Mouse (Mus musculus) thymus, adult 18-20 months (tissue): ENCODE results near the gene Snx30.
A peak's percentile ranks its signal among the peaks of the same experiment; 100 is the strongest.

ENCODE experiments used
- DNase-seq, 2 experiments: peaks; one replicate each; pipeline ENCODE4 v3.0.0; 2022; ENCODE audit warnings: mixed read lengths in 2 of 2

Snx30 gene

DNA sequence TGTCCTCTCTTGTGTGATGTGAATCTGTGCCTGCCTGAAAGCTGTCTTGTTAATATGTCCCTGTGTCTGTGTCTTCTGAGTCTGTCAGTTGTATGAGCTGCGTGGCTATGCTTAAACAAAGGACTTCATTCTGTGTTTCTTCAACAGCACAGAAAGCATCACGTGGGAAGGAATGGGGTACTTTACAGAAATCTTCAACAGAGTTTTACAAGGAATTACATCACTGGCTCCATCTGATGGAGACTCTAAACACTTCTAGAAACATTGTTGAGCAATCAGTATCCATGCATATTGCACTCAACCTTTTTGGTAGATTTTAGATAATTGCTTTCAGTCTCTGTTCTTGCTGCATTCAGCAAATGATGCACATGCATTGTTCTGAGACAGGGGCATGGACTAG is 71.4 kb downstream of the Snx30 start:
- DNase-seq: no peak

DNA sequence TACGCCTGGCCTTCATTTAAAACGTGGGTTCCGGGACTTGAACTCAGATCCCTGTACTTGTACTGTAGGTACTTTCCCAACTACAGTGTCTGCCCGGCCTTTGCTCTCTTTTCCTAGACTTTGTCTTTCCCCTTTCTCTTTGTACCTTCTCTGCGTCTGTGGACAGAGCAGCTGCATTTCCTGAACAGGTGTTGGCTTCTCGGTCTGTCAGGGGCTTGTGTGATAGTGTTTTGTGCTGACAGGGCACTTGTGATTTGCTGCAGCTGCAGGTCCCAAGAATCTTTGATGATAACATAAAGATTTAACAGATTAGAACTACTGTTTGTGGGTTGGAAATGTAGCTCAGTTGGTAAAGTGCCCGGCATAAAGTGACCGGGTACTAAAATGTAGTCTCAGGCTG is 73.0 kb downstream of the Snx30 start:
- DNase-seq: peak; percentile 31 to 62

DNA sequence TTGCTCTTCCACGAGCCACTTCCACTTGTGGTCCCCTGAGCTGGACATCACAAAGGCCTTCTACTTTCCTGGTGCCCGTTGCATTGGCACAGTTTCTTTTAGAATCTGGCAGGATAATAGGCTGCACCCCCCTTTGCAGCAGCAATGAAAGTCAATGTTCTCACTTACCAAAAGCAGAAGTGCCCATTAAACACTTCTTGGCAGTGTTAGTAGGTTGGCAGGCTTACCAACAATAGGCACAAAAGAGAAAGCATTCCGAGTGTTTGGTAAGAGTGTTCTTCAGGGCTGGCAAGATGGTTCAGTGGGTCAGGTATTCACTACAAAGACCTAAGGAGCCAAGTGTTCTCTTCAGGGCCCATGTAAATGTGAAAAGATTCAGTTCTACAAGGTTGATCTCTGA is 73.8 kb downstream of the Snx30 start:
- DNase-seq: no peak

DNA sequence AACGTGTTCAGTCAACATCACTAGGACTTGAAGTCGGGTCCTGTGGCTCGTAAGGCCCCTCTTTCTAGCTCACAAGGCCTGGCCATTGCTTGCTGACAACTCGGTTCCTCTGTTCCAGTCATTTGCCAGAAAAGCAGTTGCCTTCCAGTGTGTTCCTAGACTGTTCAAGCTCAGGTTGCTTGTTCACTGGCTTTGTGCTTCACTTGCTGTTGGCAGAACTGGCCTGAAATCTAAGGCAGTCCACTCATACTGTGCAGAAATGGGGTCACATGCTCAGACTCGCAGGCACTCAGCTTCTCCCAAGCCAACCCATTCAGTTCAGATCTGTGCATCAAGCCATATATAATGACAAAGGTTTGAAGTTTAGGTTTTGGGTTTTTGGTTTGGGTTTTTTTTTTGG is 75.1 kb downstream of the Snx30 start:
- DNase-seq: no peak

DNA sequence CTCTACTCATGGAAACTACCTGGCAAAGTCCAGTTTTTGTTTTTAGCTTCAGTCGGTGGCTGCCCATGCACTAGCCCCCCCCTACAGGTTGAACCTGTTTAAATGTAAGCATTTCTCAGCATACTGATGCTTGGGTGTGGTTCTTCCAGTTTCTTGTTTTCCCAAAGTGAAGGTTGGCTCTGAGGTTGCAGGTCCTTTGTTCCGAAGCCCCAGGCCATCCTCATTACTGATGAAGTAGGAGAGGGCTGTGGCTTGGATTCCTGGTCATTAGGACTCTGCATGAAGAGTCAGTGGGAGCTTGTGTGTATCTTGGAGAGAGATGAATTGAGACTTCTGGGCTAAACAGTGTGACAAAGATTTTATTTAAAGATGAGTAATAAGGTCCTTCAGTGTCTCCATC is 75.6 kb downstream of the Snx30 start:
- no peak for DNase-seq

DNA sequence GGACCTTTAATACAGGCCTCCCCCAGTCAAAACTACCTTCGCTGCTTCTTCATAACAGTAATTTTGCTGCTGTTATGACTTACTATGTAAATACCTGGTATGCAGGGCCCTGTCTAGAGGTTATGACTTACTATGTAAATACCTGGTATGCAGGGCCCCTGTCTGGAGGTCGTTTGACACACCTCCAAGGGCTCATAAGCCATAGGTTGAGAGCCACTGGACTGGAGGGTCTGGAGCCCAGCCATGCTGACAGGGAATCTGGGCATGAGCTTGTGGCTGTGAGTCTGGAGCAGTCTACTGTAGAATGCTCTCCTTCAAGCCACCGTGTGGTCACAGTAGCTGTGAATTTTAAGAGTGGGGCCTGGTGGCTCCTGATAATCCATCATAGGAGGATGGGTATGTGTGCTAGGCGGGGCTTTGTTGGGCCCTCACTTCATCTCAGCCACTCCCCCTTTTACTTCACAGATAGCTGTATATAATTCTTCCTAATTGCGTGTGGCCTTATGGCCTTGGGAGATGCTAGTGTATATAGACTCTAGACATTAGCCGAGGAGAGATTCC is 78.6 kb downstream of the Snx30 start:
- no peak for DNase-seq

DNA sequence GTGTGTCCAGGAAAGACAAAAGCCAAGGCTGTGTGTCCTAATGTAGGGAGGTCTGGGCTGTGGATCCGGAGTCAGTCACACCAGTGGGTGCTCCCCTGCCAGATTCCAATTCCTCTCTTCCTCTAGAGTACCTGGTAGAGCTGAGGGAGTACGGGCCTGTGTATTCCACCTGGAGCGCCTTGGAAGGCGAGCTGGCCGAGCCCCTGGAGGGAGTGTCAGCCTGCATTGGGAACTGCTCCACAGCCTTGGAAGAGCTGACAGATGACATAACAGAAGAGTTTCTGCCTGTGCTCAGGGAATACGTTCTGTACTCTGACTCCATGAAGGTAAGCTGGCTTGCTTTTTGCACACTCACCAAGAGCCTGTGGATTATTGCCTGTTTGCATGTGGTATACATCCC is 80.6 kb downstream of the Snx30 start:
- DNase-seq: no peak

DNA sequence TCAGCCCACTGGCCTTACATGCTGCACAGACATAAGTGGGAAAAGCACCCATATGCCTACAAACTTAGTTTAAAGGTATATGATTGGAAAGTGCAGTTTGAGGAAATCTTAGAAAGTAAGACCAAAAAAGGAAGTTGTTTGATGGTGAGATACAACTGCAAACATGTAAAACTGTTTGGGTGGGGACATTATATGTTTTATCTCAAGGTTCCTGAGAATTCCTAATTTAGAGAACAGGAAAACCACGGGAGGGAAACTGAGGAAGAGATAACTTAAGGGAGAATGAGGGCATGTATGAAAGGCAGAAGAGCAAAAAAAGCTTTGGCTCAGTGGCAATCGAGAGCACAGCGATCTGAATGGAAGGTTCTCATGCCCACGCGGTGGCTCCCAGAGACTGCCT is 81.4 kb downstream of the Snx30 start:
- no peak for DNase-seq

DNA sequence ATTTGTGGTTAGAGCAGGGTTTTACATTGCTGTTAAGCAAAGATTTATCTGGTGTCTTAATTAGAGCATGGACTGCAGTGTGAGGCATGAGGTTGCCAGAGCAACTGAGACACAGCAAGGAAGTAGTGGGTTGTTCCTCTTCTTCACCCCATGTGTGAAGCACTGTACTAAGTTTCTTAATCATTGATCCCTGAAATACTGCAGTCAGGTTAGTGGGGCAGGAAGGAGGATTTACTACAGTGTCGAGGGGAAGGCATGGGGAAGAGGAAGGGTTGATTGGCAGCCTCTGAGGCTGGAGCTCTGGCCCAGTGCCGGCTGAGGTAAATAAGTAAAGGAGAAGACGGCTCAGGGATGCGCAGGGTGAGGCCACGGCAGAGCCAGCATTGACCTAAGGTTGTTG is 82.4 kb downstream of the Snx30 start:
- no peak for DNase-seq

DNA sequence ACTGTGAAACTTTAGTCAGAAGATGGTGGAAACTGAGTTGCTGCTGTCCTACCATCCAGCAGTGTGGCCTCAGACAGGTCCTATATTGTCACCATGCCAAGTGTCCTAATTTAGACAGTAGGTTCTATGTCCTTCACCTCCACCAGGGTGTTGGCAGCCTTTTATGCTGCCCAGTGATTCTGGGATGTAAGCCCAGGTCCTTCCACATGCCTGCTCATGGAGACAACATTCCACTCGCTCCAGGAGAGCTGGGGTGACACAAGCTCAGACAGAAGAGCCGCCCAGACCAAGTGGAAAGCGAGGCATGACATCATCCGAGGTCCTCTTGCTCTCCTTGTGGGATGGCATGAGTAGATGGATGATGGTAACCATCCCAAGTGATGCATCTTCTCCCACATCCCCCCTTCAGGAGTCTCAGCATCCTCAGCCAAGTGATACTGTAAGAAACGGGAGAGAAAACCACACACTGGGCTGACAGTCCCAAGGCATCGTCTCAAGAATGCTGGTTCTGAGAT is 84.5 kb downstream of the Snx30 start:
- no peak for DNase-seq

DNA sequence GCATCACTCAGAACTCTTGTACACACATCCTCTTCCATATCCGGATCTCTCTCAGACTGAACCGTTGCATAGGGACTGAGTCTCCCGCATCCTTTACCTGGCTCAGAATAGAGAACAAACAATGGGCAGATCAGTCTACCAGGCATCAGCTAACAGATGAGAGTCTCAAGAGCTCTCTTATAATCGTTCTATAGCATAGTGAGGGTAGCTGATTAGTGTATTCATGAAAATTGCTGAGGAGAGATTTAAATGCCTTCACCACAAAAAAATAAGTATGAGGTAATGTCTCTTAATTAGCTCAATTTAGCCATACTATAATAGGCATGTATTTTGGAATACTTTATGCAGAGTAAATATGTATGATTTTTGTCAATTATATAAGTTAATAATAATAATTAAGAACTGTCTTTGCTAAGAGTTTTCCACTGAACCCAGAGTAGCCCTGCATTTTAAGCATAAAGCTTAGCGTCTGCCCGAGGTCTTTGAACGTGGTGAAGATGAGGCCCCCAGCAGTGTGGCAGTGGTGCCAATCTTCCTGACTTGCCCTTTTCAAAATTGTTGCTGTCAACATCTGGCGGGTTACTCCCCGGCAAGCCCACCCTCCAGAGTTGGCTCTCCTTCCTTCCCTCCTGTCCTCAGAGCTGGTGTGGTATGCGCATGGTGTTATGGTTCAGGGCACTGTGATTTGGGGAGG is 86.2 kb downstream of the Snx30 start:
- no peak for DNase-seq

DNA sequence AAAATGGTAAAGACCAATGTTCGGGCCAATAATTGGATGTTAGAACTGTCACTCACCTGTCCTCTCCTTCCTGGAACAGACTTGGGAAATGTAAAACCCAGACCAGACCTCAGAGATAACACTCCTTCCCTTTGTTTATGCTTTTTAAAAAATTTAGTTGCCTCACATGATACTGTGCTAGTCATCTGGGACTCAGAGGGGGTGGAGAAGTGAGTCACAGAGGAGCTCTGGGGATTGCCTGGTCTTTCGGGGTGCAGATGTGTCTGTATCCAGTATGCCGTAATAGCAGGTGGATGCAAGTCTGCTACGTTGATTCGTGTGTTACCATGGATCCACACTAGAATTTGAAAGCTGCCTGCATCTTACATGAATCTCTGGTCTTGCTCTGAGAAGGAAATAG is 87.1 kb downstream of the Snx30 start:
- DNase-seq: no peak

DNA sequence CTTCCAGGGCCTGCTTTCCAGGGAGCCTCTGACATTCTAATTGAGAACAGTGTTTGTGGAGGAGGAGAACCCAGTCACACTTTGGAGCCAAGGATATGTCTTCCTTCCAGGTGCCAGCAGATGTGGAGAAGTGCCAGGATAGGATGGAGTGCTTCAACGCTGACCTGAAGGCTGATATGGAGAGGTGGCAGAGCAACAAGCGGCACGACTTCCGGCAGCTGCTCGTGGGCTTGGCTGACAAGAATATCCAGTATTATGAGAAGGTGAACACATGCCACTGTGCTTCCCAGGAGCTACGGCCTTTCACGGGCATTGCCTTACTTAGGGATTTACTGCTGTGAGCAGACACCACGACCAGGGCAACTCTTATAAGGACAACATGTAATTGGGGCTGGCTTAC is 88.8 kb downstream of the Snx30 start:
- DNase-seq: no peak

DNA sequence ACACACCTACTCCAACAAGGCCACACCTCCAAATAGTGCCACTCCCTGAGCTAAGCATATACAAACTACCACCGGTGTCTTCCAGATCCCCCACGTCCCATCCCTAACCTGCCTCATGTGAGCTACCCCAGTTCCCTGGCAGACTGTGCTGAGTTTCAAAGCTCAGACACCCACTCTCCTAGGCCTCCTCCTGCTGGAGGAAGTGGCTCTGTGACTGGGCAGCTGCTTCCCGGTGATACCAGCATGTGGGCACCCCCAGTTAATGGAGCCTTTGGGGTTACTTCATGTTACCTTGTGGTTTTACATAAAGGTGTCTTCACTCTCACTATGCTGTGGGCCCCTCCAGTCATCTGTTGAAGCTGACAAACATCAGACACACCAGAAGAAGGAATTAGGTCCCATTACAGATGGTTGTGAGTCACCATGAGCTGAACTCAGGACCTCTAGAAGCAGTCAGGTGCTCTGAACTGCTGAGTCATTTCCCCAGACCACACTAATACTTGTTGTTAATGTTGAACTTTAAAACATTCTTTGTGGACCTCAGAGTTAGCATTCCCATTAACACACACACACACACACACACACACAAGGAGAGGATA is 89.4 kb downstream of the Snx30 start:
- no peak for DNase-seq

DNA sequence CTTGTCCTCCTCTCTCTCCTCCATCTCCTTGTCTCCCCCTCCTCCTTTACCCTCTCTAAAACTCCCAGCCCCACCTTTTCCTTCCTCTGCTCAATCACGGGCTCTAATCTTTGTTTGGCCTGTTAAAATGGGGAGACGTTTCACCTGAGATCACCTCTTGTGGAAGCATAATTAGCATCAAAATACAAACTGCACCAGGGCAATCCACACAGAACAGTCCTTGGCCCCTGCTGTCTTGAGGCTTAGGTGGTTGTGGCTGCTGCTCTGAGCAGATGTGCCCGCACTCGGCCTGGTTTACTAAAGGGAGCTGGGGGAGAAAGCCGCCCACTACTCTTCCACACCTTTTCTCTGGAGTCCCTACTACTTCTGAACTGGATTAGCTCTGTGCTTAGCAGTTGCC is 90.4 kb downstream of the Snx30 start:
- no peak for DNase-seq

DNA sequence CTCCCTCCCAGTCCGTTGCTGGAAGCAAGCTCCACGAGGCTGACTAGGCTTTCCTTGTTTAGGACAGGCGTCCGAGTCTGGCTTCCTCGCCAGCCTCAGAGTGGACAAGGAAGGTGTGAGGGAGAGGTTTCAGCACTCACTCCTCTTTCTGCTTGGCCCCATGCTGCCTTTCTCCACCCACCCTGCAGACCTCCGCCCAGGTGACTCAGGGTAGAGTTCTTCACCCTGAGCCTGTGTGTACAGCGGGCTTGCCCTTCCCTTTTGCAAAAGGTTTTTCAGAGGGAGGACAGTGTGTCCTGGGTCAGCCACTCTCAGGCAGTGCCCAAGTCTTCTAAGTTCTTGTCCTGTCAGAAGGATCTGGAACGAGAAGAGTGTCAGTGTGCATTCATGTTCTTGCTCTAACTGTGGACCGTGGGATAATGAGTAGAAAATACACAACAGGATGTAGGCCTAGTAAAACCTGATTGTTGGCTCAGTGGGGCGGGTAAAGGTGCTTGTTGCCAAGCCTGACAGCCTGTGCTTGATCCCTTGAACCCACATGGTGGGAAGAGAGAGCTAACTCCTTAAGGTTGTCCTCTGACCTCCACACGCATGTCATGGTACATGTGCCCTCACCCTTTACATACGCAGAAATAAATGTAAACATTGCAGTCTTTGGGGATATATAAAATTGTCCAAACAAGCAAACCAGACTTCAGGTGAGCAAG is 92.3 kb downstream of the Snx30 start:
- DNase-seq: no peak

DNA sequence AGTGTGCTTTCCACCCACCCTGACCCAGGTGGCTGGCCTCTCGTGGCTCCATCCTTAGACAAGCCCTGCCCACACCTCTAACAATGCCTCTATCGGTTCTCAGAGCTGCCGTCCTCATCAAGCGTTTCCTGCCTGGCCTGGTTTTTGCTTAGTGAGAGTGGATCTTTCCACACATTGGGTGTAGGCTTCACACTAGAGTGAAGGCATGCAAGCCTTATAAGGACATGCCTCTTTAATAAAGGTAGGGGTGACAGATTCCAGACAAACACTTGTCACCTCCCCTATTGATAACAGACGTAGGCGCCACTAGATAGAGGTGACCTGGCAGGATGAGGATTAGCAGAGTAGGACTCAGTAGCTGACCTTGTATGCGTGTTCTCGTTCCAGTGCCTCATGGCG is 92.9 kb downstream of the Snx30 start:
- DNase-seq: no peak

DNA sequence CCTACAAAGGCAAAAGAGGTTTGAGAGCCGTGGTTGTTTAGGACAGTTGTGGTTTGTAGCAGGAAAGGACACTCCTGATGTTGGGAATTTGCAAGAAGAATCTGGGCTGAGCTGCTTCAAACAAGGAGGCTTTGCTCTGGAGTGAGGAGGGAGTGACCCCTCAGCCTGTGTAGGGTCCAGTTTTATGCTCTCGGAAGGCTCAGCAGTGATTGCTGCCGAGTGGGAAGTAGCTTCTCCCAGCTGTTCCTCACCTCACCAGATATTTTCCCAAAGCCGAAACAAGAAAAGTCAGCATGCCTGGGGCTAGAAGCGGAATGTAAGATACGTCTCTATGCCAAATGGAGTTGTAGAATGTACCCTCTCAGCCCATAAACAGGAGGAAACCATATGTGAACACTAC is 96.2 kb downstream of the Snx30 start:
- no peak for DNase-seq

DNA sequence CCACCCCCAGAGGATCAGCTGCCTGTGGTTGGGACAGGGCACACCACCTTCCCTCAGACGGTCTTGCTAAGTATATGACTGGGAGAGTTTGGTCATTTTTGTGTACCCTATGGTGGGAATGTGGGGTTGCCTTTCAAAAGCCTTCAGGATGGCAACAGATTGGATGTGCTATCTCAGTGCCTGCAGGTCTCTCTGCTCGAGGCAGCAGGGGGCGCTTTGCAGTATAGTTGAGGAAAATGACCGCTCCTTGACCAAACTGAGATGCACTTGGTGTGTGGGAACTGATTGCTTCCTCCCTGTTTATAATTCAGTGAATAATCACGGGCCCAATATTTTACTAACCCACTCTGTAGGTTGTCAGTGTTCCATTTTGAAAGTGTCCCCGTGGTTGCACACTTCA is 96.9 kb downstream of the Snx30 start:
- DNase-seq: no peak

DNA sequence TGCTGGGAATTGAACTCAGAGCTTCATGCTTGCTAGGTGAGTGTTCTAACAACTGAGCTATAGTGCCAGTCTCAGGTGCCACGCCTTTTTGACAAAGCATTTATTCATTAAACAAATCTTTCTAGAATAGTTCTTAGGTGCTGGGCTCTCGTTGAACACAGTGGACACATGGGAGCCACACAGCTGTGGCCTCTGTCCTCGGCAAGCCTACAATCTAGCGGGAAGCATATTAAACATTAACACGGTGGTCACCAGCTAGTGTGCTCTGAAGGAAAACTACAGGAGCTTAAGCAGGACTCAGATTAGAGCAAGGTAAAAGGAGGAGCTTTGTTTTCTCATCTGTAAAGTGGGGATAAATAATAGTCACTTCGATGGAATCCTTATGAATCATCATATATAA is 101.5 kb downstream of the Snx30 start:
- no peak for DNase-seq

DNA sequence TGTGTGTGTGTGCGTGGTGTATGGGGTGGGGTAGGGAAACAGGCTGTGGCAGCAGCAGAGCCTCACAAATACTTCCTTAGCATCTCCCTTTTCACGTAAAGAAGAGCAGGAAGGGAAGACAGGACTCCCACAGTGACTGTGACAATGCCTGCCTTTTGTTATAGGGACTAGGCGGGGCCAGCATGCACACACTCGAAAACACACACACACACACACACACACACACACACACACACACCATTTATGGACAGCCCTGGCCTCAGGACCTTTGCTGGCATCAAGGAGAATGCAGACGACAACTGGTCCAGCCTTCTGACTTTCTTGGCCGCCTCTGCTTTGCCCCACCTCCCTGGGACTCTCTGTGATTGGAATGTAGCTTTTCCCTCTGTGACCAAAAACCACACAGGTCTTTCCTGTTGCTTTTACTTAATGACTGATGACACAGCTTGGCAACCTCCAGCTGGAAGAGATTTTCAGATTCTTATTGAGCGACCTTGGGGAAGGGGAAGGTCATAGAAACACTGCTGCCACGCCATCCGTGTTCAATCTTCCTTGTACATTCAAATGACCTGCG is 102.1 kb downstream of the Snx30 start:
- DNase-seq: no peak

DNA sequence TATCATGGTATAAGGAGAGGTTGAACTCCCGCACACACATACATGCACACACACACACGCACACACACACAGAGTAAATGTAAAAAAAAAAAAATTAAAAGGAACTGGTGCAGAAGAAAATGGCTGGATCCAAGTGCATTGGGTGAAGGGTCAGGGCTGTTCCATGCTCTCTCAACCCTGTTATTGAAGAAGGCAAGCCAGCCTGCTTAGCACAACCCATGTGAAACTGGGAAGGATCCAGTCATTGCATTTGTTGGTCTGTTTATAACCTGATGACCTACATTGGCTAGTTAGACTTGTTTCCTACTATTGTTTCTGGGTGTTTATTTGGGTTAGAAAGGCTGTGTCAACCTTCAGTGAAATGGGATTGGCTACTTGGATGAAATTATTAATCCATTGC is 103.1 kb downstream of the Snx30 start:
- no peak for DNase-seq

DNA sequence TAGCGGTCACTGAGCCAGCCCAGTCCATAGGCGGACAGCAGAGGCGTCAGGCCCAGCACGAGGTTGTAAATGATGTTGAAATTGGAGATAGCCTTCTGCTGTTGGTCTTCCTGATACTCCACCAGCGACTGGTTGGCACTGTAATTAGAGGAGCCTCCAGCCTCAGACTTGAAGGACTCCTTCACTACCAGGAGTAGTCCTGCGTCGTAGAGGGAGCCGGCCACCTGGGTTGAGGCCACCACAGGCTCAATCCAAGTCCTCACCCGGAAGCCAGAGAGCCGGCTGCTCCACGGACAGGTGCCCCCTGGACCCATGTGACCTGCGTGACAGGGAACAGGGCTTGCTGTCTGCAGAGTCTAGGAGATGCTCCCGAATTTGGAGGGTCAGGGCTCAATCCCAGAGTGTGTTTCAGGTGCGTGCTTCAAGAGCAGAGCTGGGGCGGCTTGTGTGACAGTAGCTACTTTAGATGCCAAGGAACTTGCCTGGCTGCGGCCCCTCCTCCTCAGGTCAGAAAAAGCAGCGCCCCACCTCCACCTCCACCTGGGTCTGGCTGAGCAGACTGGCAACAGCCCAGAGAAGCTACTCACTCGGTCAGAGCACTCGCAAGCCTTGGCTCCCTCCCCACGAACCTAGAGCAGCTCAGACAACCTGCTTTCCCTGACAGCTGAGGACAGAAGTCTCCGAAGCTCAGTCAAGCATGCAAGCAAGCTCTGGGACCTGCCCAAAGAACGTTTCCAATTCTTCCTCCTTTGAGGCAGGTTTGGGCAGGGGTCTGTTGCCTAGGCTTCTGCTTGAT is 109.2 kb downstream of the Snx30 start, which contains the start of gene Slc46a2:
TSS of gene Slc46a2 (minus strand) at position 449 of the 796 bp plus-strand sequence.
- DNase-seq: no peak
